Comparison of ENCODE assay signal across 16 mouse cellular contexts in genomic region chr4:70921972-70922692, GRCm38 (mm10).
DNase-seq lines count a peak whose midpoint lies in the region; ATAC-seq and TF ChIP-seq lines count a peak whose summit lies in the region.
"Had no signal": no experiment of that assay in that cellular context is flagged by ENCODE, and none has a peak within 500 bp of the region (broad histone marks: within the 10 kb centered on the region; RNA-seq: fewer than 3 reads in every experiment).

No protein-coding gene starts in this region.

- H3K9me3 ChIP-seq in liver, postnatal 0 days (ENCODE audit: low read length), result no peaks in the 10 kb centered on the region
- H3K9me3 ChIP-seq in liver, embryonic 12.5 days (replicated peaks), result no peaks in the 10 kb centered on the region
- H3K9me3 ChIP-seq: heart, embryonic 10.5 days; neural tube, embryonic 13.5 days had no signal

- no peaks in the 10 kb centered on the region for H3K27me3 ChIP-seq in liver, postnatal 0 days (ENCODE audit: insufficient read depth, low read length)
- H3K27me3 ChIP-seq in liver, embryonic 12.5 days (replicated peaks), result no peaks in the 10 kb centered on the region
- H3K27me3 ChIP-seq: neural tube, embryonic 13.5 days had no signal

- H3K4me3 ChIP-seq in liver, postnatal 0 days (ENCODE audit: low read depth, low read length), result no peak overlapping the region
- no peak overlapping the region for H3K4me3 ChIP-seq in liver, embryonic 12.5 days
- H3K4me3 ChIP-seq: heart, embryonic 10.5 days; neural tube, embryonic 13.5 days had no signal

- WGBS in liver, postnatal 0 days (ENCODE audit: insufficient replicate concordance), result 45% methylated on average over 3 of the region's 3 CpGs
- WGBS in liver, embryonic 12.5 days (ENCODE audit: insufficient replicate concordance), result 49% methylated on average over 3 of the region's 3 CpGs

- no peaks in the 10 kb centered on the region for H3K36me3 ChIP-seq in liver, postnatal 0 days (replicated peaks; ENCODE audit: insufficient read depth, low read length)
- H3K36me3 ChIP-seq in liver, embryonic 12.5 days, result no peaks in the 10 kb centered on the region
- H3K36me3 ChIP-seq: heart, embryonic 10.5 days; neural tube, embryonic 13.5 days had no signal

- H3K4me2 ChIP-seq in liver, postnatal 0 days (ENCODE audit: low read depth, low read length), result no peak overlapping the region
- no peak overlapping the region for H3K4me2 ChIP-seq in liver, embryonic 12.5 days
- H3K4me2 ChIP-seq: neural tube, embryonic 13.5 days had no signal

- peak; percentile 11 for DNase-seq in embryo, embryonic 10 days (ENCODE audit: low spot score)
- no peak for DNase-seq in embryo, embryonic 11 days
- no peak for DNase-seq in liver, postnatal 0 days
- peak; percentile 10 for DNase-seq in kidney, postnatal 14 days
- DNase-seq in retina, postnatal 7 days (ENCODE audit: low read depth, low spot score), result peak; percentile 4
- DNase-seq in B cell, adult 2 months, result no peak
- no peak for DNase-seq in frontal cortex, adult 2 months (ENCODE audit: extremely low spot score in 1 of 2, low spot score in 1 of 2)
- DNase-seq: adrenal gland, adult 2 months; cerebellum, adult 8-10 months; gastrocnemius, postnatal 14 days; heart, postnatal 36 days; right cerebral cortex, postnatal 14 days; thymus, adult 18-20 months had no signal

- no peak for TF ChIP-seq CTCF in liver, postnatal 0 days (IDR thresholded peaks at IDR 0.05; ENCODE audit: low read depth)

- no peaks in the 10 kb centered on the region for H3K4me1 ChIP-seq in liver, postnatal 0 days (ENCODE audit: insufficient read depth)
- H3K4me1 ChIP-seq in liver, embryonic 12.5 days, result no peaks in the 10 kb centered on the region
- H3K4me1 ChIP-seq: heart, embryonic 10.5 days; neural tube, embryonic 13.5 days had no signal

- H3K27ac ChIP-seq in liver, postnatal 0 days (ENCODE audit: low read depth), result no peak overlapping the region
- H3K27ac ChIP-seq in liver, embryonic 12.5 days, result no peak overlapping the region
- H3K27ac ChIP-seq: heart, embryonic 10.5 days; neural tube, embryonic 13.5 days had no signal

- H3K9ac ChIP-seq in liver, postnatal 0 days (replicated peaks), result no peak overlapping the region
- H3K9ac ChIP-seq in liver, embryonic 12.5 days, result no peak overlapping the region
- H3K9ac ChIP-seq: neural tube, embryonic 13.5 days had no signal

- peak; percentile 41; the same call in 1 of the 2 replicates for ATAC-seq in liver, postnatal 0 days
- no peak for ATAC-seq in liver, embryonic 12.5 days

- no peak for TF ChIP-seq EP300 in liver, postnatal 0 days (IDR thresholded peaks at IDR 0.05; ENCODE audit: low read depth)

Comparison
In these comparisons a context has a peak if more than half of its experiments do, and no peak if none do; other contexts are left out.
1. DNase-seq: peak in embryo, embryonic 10 days (single experiment), kidney, postnatal 14 days (single experiment) and retina, postnatal 7 days (single experiment); none in embryo, embryonic 11 days (single experiment), liver, postnatal 0 days (single experiment), B cell, adult 2 months (0 of 2) and frontal cortex, adult 2 months (0 of 2).